Mouse (Mus musculus) CH12F3 (cell line): Measurements from ENCODE around the gene Slc2a1.

ENCODE experiments used
- in situ Hi-C: fragments of 300-500 bp; cut with MboI; formaldehyde crosslinking; loops from 2 replicates; pipeline ENCODE4 v1.14.3; 2020; ENCODE audit warnings: low sequenced_read_pairs

The Slc2a1 gene

GRCm38 (mm10) chr4:119172919-119173650, 64.6 kb downstream of the Slc2a1 start:
- in situ Hi-C loops, result loop anchor here (25.0 kb wide), 1 partner anchor 536 kb away; no protein-coding TSS in a partner anchor

GRCm38 (mm10) chr4:119173851-119174453, 65.4 kb downstream of the Slc2a1 start, which contains the start of gene Zfp691:
Zfp691 (minus strand) TSS chr4:119174195.
- in situ Hi-C loops, result loop anchor here (25.0 kb wide), 1 partner anchor 537 kb away; no protein-coding TSS in a partner anchor

- in situ Hi-C loops, result no loop called here
Measured at GRCm38 (mm10) chr4:119177702-119178101, 69.2 kb downstream of the Slc2a1 start.

- in situ Hi-C loops, result no loop called here
Measured at GRCm38 (mm10) chr4:119178331-119178730, 69.8 kb downstream of the Slc2a1 start.

- in situ Hi-C loops, result no loop called here
Measured at GRCm38 (mm10) chr4:119180133-119180707, 71.7 kb downstream of the Slc2a1 start.

- in situ Hi-C loops, result no loop called here
Measured at GRCm38 (mm10) chr4:119181456-119181855, 72.9 kb downstream of the Slc2a1 start.

- in situ Hi-C loops, result no loop called here
Measured at GRCm38 (mm10) chr4:119183525-119183924, 75.0 kb downstream of the Slc2a1 start.

GRCm38 (mm10) chr4:119185771-119186170, 77.3 kb downstream of the Slc2a1 start:
- in situ Hi-C loops, result no loop called here
